In genomic region chr6:12069357-12069756, GRCm38 (mm10) we compare ENCODE assay signal across 16 mouse cellular contexts.
"Had no signal": no experiment of that assay in that cellular context is flagged by ENCODE, and none has a peak within 500 bp of the region (broad histone marks: within the 10 kb centered on the region; RNA-seq: fewer than 3 reads in every experiment).

No protein-coding gene starts in this region.

- H3K4me2 ChIP-seq: lung, embryonic 15.5 days; midbrain, embryonic 11.5 days; midbrain, embryonic 13.5 days; midbrain, embryonic 15.5 days; neural tube, embryonic 12.5 days; stomach, embryonic 15.5 days had no signal

- H3K36me3 ChIP-seq: midbrain, embryonic 15.5 days; neural tube, embryonic 12.5 days had no signal

- H3K9ac ChIP-seq: lung, embryonic 15.5 days; midbrain, embryonic 13.5 days; midbrain, embryonic 15.5 days; neural tube, embryonic 12.5 days; stomach, embryonic 15.5 days had no signal

- ATAC-seq: lung, postnatal 0 days; midbrain, embryonic 13.5 days; midbrain, embryonic 15.5 days had no signal

- H3K4me1 ChIP-seq: lung, embryonic 15.5 days; midbrain, embryonic 13.5 days; midbrain, embryonic 15.5 days; neural tube, embryonic 12.5 days; stomach, embryonic 15.5 days had no signal

- H3K27me3 ChIP-seq: lung, embryonic 15.5 days; megakaryocyte, embryonic 14.5 days; midbrain, embryonic 13.5 days; midbrain, embryonic 15.5 days; neural tube, embryonic 12.5 days; stomach, embryonic 15.5 days had no signal

- H3K27ac ChIP-seq: lung, embryonic 15.5 days; macrophage; midbrain, embryonic 13.5 days; midbrain, embryonic 15.5 days; neural tube, embryonic 12.5 days; stomach, embryonic 15.5 days; stomach, postnatal 0 days had no signal

- DNase-seq: lung, adult 2 months; lung, postnatal 36 days; right cerebral cortex, postnatal 14 days; thymus, adult 2 months; thymus, postnatal 25 days; thymus, postnatal 4 days had no signal

- H3K4me3 ChIP-seq: lung, embryonic 15.5 days; megakaryocyte, embryonic 14.5 days; midbrain, embryonic 13.5 days; midbrain, embryonic 15.5 days; neural tube, embryonic 12.5 days; stomach, embryonic 15.5 days had no signal

- H3K9me3 ChIP-seq: lung, embryonic 15.5 days; megakaryocyte, embryonic 14.5 days; midbrain, embryonic 13.5 days; midbrain, embryonic 15.5 days; neural tube, embryonic 12.5 days; stomach, embryonic 15.5 days had no signal
